Comparison of ENCODE assay signal across 14 mouse cellular contexts in genomic region chr15:12243792-12244191, GRCm38 (mm10). TPM values are rescaled to one million over a fixed set of nuclear protein-coding genes. Genes with fewer than 3 reads are reported as not detected.
DNase-seq lines count a peak whose midpoint lies in the region; ATAC-seq lines count a peak whose summit lies in the region.
"Had no signal": no experiment of that assay in that cellular context is flagged by ENCODE, and none has a peak within 500 bp of the region (broad histone marks: within the 10 kb centered on the region; RNA-seq: fewer than 3 reads in every experiment).

No protein-coding gene starts in this region.

- WGBS in kidney, embryonic 16.5 days = 70% methylated on average over 3 of the region's 3 CpGs
- WGBS in hindbrain, embryonic 12.5 days = 88% methylated on average over 3 of the region's 3 CpGs

- H3K4me2 ChIP-seq in kidney, embryonic 16.5 days (replicated peaks; ENCODE audit: low read depth, low read length) = no peak overlapping the region
- H3K4me2 ChIP-seq in hindbrain, embryonic 12.5 days (replicated peaks) = no peak overlapping the region
- H3K4me2 ChIP-seq: hindbrain, embryonic 13.5 days; liver, embryonic 12.5 days; midbrain, embryonic 12.5 days; stomach, embryonic 15.5 days had no signal

- H3K27ac ChIP-seq in kidney, embryonic 16.5 days (ENCODE audit: low read length) = no peak overlapping the region
- H3K27ac ChIP-seq in hindbrain, embryonic 12.5 days = no peak overlapping the region
- H3K27ac ChIP-seq: hindbrain, embryonic 13.5 days; liver, embryonic 12.5 days; midbrain, embryonic 12.5 days; stomach, embryonic 15.5 days had no signal

- peaks cover 28% of the 10 kb centered on the region for H3K36me3 ChIP-seq in kidney, embryonic 16.5 days (ENCODE audit: insufficient read depth, low read length)
- H3K36me3 ChIP-seq in hindbrain, embryonic 12.5 days = peaks cover 36% of the 10 kb centered on the region

- H3K9me3 ChIP-seq in kidney, embryonic 16.5 days (ENCODE audit: low read length) = no peaks in the 10 kb centered on the region
- H3K9me3 ChIP-seq in hindbrain, embryonic 12.5 days (replicated peaks) = no peaks in the 10 kb centered on the region
- H3K9me3 ChIP-seq: hindbrain, embryonic 13.5 days; liver, embryonic 12.5 days; midbrain, embryonic 12.5 days; stomach, embryonic 15.5 days had no signal

- DNase-seq in kidney, adult 11 months = peak; percentile 56
- peak; percentile 46 to 48 for DNase-seq in adrenal gland, postnatal 36 days
- peak; percentile 52 to 75 for DNase-seq in gastrocnemius, postnatal 36 days
- DNase-seq in heart, postnatal 25 days (ENCODE audit: low spot score) = peak; percentile 67
- DNase-seq in left cerebral cortex, postnatal 10 days (ENCODE audit: extremely low spot score in 1 of 2, low spot score in 2 of 2) = no peak
- DNase-seq in T-cell, adult 2 months (ENCODE audit: low spot score) = no peak
- DNase-seq: cerebellum, postnatal 10 days; layer of hippocampus, adult 9-11 months had no signal

- ATAC-seq in kidney, embryonic 16.5 days (ENCODE audit: low FRiP score, low TSS enrichment) = no peak
- ATAC-seq in hindbrain, embryonic 12.5 days (ENCODE audit: low FRiP score) = no peak
- ATAC-seq: liver, embryonic 12.5 days had no signal

- H3K4me1 ChIP-seq in kidney, embryonic 16.5 days (ENCODE audit: insufficient read depth, low read length) = peaks cover 2% of the 10 kb centered on the region; the same call in 1 of the 2 replicates
- peaks cover 3% of the 10 kb centered on the region; the same call in 1 of the 2 replicates for H3K4me1 ChIP-seq in hindbrain, embryonic 12.5 days
- H3K4me1 ChIP-seq: hindbrain, embryonic 13.5 days; stomach, embryonic 15.5 days had no signal

- H3K9ac ChIP-seq in kidney, embryonic 16.5 days (replicated peaks; ENCODE audit: low read length) = no peak overlapping the region
- H3K9ac ChIP-seq in hindbrain, embryonic 12.5 days = no peak overlapping the region
- H3K9ac ChIP-seq: hindbrain, embryonic 13.5 days; liver, embryonic 12.5 days; midbrain, embryonic 12.5 days; stomach, embryonic 15.5 days had no signal

- no peaks in the 10 kb centered on the region for H3K27me3 ChIP-seq in kidney, embryonic 16.5 days (ENCODE audit: insufficient read depth, low read length)
- H3K27me3 ChIP-seq in hindbrain, embryonic 12.5 days = no peaks in the 10 kb centered on the region
- H3K27me3 ChIP-seq: hindbrain, embryonic 13.5 days; liver, embryonic 12.5 days; midbrain, embryonic 12.5 days; stomach, embryonic 15.5 days had no signal

- intact Hi-C loops in gastrocnemius, postnatal 36 days (cut with DNase I) = no loop called here
- intact Hi-C loops in heart, postnatal 25 days (cut with DNase I) = no loop called here
- intact Hi-C loops in left cerebral cortex, postnatal 10 days (cut with DNase I) = no loop called here

- no peak overlapping the region for H3K4me3 ChIP-seq in kidney, embryonic 16.5 days (ENCODE audit: low read length)
- H3K4me3 ChIP-seq in hindbrain, embryonic 12.5 days = no peak overlapping the region
- H3K4me3 ChIP-seq: hindbrain, embryonic 13.5 days; liver, embryonic 12.5 days; midbrain, embryonic 12.5 days; stomach, embryonic 15.5 days had no signal

RNA-seq across cellular contexts. Expression of gene Mtmr12, which starts 39.0 kb away (rescaled TPM):
- polyA plus RNA-seq in kidney, embryonic 16.5 days (2015; fragmentation: Nextera tagmentation; extraction: Ambion mirVana) = 22.5 and 25.0 TPM in 2 replicates
- 10 to 100 TPM; 21.2 to 24.8 TPM for total RNA-seq in adrenal gland, postnatal 36 days (2021)
- 1 to 10 TPM; 3.1 to 3.7 TPM for total RNA-seq in gastrocnemius, postnatal 36 days (2021)
- 10 to 100 TPM in 1 of 2 experiments, 1 to 10 TPM in 1; 9.6 to 11.3 TPM for total RNA-seq in heart, postnatal 25 days (2021)
- 16.5 and 16.6 TPM in 2 replicates for polyA plus RNA-seq in hindbrain, embryonic 12.5 days (2016; fragmentation: Nextera tagmentation; extraction: Ambion mirVana)
- total RNA-seq in left cerebral cortex, postnatal 10 days (2021) = 10 to 100 TPM; 16.3 to 17.6 TPM

Comparison
In these comparisons a context has a peak if more than half of its experiments do, and no peak if none do; other contexts are left out.
1. DNase-seq: peak in kidney, adult 11 months (single experiment), adrenal gland, postnatal 36 days (2 of 2), gastrocnemius, postnatal 36 days (2 of 2) and heart, postnatal 25 days (single experiment); none in left cerebral cortex, postnatal 10 days (0 of 2) and T-cell, adult 2 months (single experiment).